Mouse (Mus musculus) spleen, embryonic (tissue): ENCODE measurements around the gene B4galt3.
"Not testable (repeated sequence)": the region's sequence is repeated elsewhere in the genome, so short reads cannot be mapped to it uniquely, and the experiment has no call there.

Experiments used
- CTCF ChIA-PET: fragments of 350-600 bp; sonication (Branson Sonifier 250); formaldehyde crosslinking; loops from one replicate; lab custom pipeline; 2022; lab: Charles Lee

Gene B4galt3

GRCm38 (mm10) chr1:171239992-171240744 lies 30.0 kb upstream of the B4galt3 start:
- CTCF ChIA-PET: interaction anchor here (0.6 kb wide), 1 partner anchor 87 kb away, joined by 4 read pairs; no protein-coding TSS in a partner anchor

DNA sequence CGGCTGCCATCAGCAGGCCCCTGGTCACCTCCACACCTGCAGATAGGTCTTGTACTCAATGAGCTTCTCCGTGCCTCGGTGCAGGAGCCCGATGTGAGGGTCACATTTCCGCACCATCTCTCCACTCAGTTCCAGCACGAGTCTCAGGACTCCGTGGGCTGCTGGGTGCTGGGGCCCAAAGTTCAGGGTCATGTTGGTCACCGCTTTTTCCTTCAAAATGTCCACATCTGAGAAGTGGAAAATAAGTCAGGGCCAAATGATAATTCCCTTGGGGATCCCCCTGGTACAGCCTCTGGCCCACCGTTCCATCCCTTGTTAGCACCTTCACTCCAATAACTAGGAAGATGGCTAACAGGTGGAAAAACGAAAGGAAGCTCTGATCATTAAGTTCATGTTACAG lies 29.2 kb upstream of the B4galt3 start:
- CTCF ChIA-PET: no interaction called here

GRCm38 (mm10) chr1:171241952-171242351 lies 28.2 kb upstream of the B4galt3 start:
- CTCF ChIA-PET: not testable (repeated sequence)

DNA sequence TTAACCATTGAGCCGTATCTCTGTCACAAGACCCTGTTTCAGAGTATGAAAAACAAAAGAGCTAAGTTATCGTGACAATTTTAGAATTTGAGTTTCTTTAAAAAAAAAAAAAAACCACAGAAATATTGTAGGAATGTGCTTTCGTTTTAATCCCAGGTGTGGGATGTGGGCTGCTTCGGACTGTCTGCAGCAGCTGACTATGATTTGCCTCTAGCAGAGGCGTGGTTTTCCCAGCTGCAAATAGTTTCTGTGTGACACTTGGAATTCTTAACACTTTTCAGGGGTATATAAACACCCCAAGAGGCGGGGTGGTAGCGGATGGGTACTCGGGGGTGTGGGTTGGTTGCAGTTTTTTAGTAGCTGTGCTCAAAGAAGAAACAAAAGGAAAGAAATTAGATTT lies 24.8 kb upstream of the B4galt3 start:
- CTCF ChIA-PET: interaction anchor here (0.6 kb wide), 2 partner anchors 26 to 327 kb away, joined by 6 to 24 read pairs; no protein-coding TSS in a partner anchor

GRCm38 (mm10) chr1:171246709-171247452 lies 23.2 kb upstream of the B4galt3 start:
- CTCF ChIA-PET: interaction anchor here (1.0 kb wide), 1 partner anchor 26 kb away, joined by 3 read pairs; no protein-coding TSS in a partner anchor

- CTCF ChIA-PET: interaction anchor here (1.0 kb wide), 1 partner anchor 26 kb away, joined by 3 read pairs; no protein-coding TSS in a partner anchor
These were observed 22.7 kb upstream of the B4galt3 start for GRCm38 (mm10) chr1:171247453-171247841.

GRCm38 (mm10) chr1:171247916-171248315 lies 22.2 kb upstream of the B4galt3 start:
- CTCF ChIA-PET: interaction anchor here (1.0 kb wide), 1 partner anchor 27 kb away, joined by 3 read pairs; no protein-coding TSS in a partner anchor

DNA sequence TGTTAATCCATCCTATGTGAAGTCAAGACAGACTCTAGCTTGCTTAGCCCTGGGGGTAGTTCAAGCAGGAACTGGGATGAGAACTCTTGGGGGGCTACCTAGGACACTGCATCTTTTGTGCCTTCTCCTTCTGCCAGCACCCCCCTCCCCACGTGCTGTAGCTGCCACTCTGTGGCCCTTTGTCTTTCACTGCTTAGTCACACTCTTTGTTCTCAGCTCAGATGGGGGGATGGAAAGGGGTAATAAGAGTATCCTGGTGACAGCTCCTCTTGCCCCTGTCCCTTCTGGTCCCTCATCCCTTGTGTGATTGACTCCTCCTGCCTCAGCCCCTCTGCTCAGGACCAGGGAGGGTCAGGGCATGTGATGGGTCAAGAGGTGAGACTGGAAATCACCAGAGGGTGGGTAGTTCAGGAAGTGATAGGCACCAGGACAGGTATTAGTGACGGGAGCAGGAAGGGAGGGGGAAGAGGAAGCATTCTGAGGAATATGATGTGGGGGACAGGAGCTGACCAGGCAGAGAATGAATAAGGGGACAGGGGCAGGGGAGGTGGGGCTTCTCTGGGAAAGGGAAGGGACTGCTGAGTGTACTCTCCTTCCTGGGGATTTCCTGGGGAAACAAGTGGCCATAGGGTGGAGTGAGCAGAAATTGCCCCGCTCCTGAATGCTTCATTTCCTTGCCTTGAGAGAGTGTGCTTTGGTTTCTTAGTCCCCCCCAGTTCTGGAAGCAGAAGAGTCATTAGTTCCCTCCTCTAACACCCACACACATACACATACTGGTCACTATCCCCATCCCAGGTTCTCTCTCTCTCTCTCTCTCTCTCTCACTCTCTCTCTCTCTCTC lies 21.5 kb upstream of the B4galt3 start:
- CTCF ChIA-PET: interaction anchor here (0.6 kb wide), 1 partner anchor 224 kb away, joined by 4 read pairs; no protein-coding TSS in a partner anchor

- CTCF ChIA-PET: no interaction called here
These were observed 20.1 kb upstream of the B4galt3 start, which contains the start of gene Adamts4 for GRCm38 (mm10) chr1:171249913-171250600. Adamts4 (plus strand) TSS chr1:171250421.

GRCm38 (mm10) chr1:171250680-171251593 lies 19.2 kb upstream of the B4galt3 start, which contains the start of gene Ndufs2:
Ndufs2 (minus strand) TSS chr1:171251388.
- CTCF ChIA-PET: interaction anchor here (0.6 to 0.7 kb wide), 2 partner anchors 10 to 14 kb away, joined by 3 to 7 read pairs; no protein-coding TSS in a partner anchor

DNA sequence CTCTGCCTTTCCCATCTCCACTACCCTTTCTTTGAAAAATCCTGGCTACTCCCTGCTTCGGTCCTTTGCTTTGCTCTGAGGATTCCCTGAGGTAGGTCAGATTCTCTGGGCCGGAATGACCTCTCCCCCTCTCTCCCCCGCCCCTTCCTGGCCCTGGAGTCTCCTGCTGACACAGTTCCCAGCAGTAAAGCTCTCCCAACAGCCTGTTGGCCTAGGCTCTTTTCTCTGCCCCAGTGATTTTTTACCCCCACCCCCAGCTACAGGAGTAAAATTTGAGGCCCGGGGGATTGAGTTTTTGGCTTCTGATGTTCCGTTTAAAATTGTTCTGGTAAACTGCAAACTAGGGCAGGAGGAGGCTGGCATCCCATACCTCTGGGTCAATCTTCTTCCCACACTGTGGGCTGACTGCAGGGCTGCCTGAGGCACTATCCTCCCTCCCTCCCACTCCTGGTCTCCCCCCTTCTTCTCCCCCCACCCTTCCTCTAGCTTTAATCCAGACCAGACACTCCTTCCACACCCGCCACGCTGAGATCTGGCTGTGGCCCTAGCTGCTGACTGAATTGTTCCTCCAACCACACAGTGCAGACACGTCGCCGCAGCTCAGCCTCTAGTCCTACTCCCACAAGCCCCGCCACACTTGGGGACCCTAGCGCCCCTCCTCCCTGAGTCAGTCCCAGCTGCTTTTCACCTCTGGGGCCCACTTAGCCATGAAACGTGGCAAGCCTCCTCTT lies 18.4 kb upstream of the B4galt3 start:
- CTCF ChIA-PET: interaction anchor here (0.6 to 0.7 kb wide), 2 partner anchors 9 to 14 kb away, joined by 3 to 7 read pairs; no protein-coding TSS in a partner anchor

DNA sequence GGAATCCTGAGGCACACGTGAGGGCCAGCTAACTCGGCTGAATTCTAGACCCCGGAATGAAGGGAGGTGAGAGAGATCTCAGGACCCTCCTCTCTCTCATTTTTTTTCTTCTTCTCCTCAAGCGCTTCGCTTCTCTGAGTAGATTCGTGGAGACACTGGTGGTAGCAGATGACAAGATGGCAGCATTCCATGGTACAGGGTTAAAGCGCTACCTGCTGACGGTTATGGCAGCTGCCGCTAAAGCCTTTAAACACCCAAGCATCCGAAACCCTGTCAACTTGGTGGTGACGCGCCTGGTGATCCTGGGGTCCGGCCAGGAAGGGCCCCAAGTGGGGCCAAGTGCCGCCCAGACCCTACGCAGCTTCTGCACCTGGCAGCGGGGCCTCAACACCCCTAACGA lies 17.7 kb upstream of the B4galt3 start:
- CTCF ChIA-PET: no interaction called here

DNA sequence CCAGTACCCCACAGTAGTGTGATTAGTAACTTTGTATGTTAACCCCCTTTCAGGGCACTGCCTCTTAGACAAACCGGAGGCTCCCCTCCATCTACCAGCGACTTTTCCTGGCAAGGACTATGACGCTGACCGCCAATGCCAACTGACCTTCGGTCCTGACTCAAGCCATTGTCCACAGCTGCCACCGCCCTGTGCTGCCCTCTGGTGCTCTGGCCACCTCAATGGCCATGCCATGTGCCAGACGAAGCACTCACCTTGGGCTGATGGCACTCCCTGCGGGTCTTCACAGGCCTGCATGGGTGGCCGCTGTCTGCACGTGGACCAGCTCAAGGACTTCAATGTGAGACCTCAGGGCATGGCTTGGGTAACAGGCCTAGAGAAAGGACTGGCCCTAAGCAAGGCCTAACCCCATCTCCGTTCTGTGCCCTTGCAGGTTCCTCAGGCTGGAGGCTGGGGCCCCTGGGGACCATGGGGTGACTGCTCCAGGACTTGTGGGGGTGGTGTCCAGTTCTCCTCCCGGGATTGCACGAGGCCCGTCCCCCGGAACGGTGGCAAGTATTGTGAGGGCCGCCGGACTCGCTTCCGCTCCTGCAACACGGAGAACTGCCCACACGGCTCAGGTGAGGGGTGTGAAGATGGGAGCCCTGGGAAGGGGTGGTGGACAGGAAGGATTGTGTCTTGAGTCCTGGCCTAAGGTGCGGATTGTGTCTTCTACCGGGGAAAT lies 13.9 kb upstream of the B4galt3 start:
- CTCF ChIA-PET: no interaction called here

DNA sequence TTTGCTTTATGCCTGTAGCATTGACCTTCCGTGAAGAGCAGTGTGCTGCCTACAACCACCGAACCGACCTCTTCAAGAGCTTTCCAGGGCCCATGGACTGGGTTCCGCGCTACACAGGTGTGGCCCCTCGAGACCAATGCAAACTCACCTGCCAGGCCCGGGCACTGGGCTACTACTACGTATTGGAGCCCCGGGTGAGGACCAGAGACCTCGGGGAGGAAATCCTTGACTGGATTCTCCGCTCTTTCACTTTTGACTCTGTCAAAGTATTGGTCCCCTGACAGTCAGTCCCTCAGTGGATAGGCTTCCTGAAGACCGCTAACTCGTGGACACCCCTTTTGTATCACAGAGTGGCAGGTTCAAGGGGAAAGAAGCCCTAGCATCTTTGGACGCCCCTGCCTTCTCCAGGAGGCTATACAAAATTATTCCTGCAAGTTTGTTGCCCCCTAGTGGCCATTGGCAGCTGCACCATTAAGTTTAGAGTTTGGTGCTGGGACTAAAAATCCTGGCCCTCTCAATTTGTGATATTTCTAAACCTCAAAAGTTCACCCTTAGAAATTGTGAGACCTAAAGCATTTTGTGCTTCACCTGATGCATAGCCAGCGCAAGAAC lies 13.1 kb upstream of the B4galt3 start:
- CTCF ChIA-PET: interaction anchor here (0.6 to 1.7 kb wide), 2 partner anchors 15 to 253 kb away, joined by 6 to 9 read pairs; no protein-coding TSS in a partner anchor

GRCm38 (mm10) chr1:171257781-171258180 lies 12.3 kb upstream of the B4galt3 start:
- CTCF ChIA-PET: interaction anchor here (0.5 to 1.7 kb wide), 4 partner anchors 14 to 392 kb away, joined by 3 to 9 read pairs (median 4); no protein-coding TSS in a partner anchor

GRCm38 (mm10) chr1:171258921-171259320 lies 11.2 kb upstream of the B4galt3 start:
- CTCF ChIA-PET: interaction anchor here (0.6 to 0.7 kb wide), 2 partner anchors 49 to 363 kb away, joined by 3 read pairs; no protein-coding TSS in a partner anchor

- CTCF ChIA-PET: interaction anchor here (0.7 to 1.2 kb wide), 2 partner anchors 9 to 12 kb away, joined by 3 to 7 read pairs; no protein-coding TSS in a partner anchor
These were observed 9.8 kb upstream of the B4galt3 start for GRCm38 (mm10) chr1:171260316-171260715.
